Mouse (Mus musculus) kidney, adult 2 months (tissue): ENCODE data around the gene Slc50a1.

Experiments
- CTCF ChIP-seq: fragments of 200-500 bp; conservative IDR thresholded peaks from 2 replicates; pipeline ENCODE4 v1.5.1; 2011; ENCODE audit warnings: low read depth, mild to moderate bottlenecking, control low read depth, low read length, moderate library complexity, mixed read lengths; ENCODE audit not compliant: insufficient read depth, insufficient read length
- POLR2A ChIP-seq: fragments of 200-500 bp; IDR thresholded peaks from one replicate; pipeline ENCODE4 v1.6.1; 2011; ENCODE audit warnings: low read depth, low read length, control low read depth

GRCm38 (mm10) chr3:89259076-89259475 lies 11.3 kb downstream of the Slc50a1 start, which contains the start of gene Dpm3:
- TF ChIP-seq CTCF, result no peak
- no peak for TF ChIP-seq POLR2A
